Mouse (Mus musculus): ENCODE measurements around the gene Cox20.

DNA sequence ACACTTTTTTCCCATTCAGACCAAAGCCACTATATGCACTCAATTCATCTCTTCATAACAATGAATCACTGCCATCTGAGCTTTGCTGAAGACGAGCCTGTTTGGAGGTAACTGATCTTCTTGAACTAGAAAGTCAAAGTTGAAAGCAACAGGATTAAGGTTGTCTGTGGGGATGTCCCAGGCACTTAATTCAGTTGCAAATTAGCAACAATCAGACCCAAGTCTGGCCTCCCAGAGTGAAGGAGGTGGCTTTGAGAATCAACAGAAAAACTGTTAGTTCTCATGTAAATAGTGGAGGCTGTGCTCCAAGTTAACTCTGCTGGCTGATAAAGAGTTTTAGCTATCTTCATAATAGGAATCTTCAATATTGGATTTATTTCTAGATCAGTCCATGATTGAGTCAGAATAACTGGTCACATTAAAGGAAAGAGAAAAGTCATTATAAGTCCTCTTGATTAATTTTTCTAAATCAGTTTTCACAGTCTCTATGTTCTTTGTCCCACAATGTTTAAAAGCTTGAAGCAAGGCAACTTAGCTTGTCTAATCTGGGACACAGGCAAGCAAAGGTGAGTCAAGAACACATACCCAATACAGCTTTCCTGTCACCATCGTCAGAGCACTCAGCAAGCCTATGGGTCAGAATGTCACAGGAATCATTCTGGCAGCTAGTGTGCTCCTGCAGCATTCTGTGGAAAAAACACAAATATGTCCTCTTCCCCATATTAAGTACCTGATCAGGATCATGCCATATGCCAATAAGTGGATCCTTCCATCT, 34.8 kb upstream of the Cox20 start:
- no peak for TF ChIP-seq CTCF (IDR thresholded peaks at IDR 0.05; ENCODE audit: borderline replicate concordance, extremely low read depth, insufficient read depth, insufficient read length)
- no peak for TF ChIP-seq POLR2A (IDR thresholded peaks at IDR 0.05; ENCODE audit: borderline replicate concordance, extremely low read depth, insufficient read depth, insufficient read length, poor library complexity, severe bottlenecking)
